In the genomic region with DNA sequence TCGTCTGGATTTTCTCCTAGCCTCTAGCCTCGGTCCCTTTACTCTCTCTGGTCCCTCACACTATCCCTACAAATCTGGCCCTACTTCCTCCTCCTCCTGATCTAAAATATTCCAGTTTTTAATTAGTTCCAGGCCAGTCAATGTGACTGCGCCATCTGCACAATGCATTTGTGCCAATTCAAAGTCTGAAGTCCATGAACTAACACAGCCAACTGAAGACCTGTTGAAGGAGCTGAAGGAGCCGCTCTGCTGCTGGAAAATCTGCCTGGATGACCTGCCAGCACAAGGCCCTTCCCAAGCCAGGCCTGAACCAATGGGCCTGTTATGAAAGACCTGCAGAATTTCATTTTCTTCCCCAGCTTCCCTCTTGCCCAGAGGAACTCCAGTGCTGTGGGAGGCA, we compare ENCODE assay signal across 11 mouse cellular contexts.
DNase-seq lines count a peak whose midpoint lies in the region; ATAC-seq and TF ChIP-seq lines count a peak whose summit lies in the region.
"Had no signal": no experiment of that assay in that cellular context is flagged by ENCODE, and none has a peak within 500 bp of the region (broad histone marks: within the 10 kb centered on the region; RNA-seq: fewer than 3 reads in every experiment).

No protein-coding gene starts in this region.

- no peaks in the 10 kb centered on the region for H3K36me3 ChIP-seq in midbrain, postnatal 0 days (ENCODE audit: insufficient read depth, low read length)
- no peaks in the 10 kb centered on the region for H3K36me3 ChIP-seq in midbrain, embryonic 11.5 days (ENCODE audit: control insufficient read depth, insufficient read depth, low read length)
- no peaks in the 10 kb centered on the region for H3K36me3 ChIP-seq in small intestine, adult 2 months (ENCODE audit: control insufficient read depth, insufficient read depth, low read length)
- H3K36me3 ChIP-seq: hindbrain, embryonic 10.5 days had no signal

- H3K27ac ChIP-seq in midbrain, postnatal 0 days (ENCODE audit: low read depth, low read length), result no peak overlapping the region
- H3K27ac ChIP-seq in midbrain, embryonic 11.5 days (ENCODE audit: low read depth, low read length), result no peak overlapping the region
- peak overlapping the region; percentile 57; the same call in 1 of the 2 replicates for H3K27ac ChIP-seq in small intestine, adult 2 months (ENCODE audit: insufficient read depth, low read depth, low read length)
- H3K27ac ChIP-seq: hindbrain, embryonic 10.5 days had no signal

- no peak for TF ChIP-seq POLR2A in small intestine, adult 2 months (IDR thresholded peaks at IDR 0.05; ENCODE audit: low read depth, low read length)

- ATAC-seq in midbrain, postnatal 0 days (ENCODE audit: low FRiP score), result no peak; the same call in 1 of the 2 replicates
- no peak for ATAC-seq in midbrain, embryonic 11.5 days (ENCODE audit: low FRiP score)
- ATAC-seq: midbrain, embryonic 16.5 days had no signal

- H3K9me3 ChIP-seq in midbrain, postnatal 0 days (ENCODE audit: low read length), result no peaks in the 10 kb centered on the region
- H3K9me3 ChIP-seq in midbrain, embryonic 11.5 days (ENCODE audit: control insufficient read depth, low read length), result no peaks in the 10 kb centered on the region
- H3K9me3 ChIP-seq: hindbrain, embryonic 10.5 days had no signal

- H3K4me3 ChIP-seq in midbrain, postnatal 0 days (ENCODE audit: low read depth, low read length), result no peak overlapping the region
- no peak overlapping the region for H3K4me3 ChIP-seq in midbrain, embryonic 11.5 days (ENCODE audit: low read depth, low read length)
- H3K4me3 ChIP-seq in small intestine, adult 2 months (ENCODE audit: low read depth, low read length), result no peak overlapping the region
- H3K4me3 ChIP-seq: hindbrain, embryonic 10.5 days had no signal

- peak; percentile 28 to 64 for DNase-seq in heart, adult 18-20 months
- DNase-seq in heart, adult 8-10 months (ENCODE audit: low spot score), result no peak
- peak; percentile 58 for DNase-seq in midbrain, postnatal 0 days (ENCODE audit: low spot score)
- no peak for DNase-seq in midbrain, embryonic 11.5 days (ENCODE audit: low spot score, missing footprints)
- peak; percentile 34 for DNase-seq in forelimb bud, embryonic 11.5 days (ENCODE audit: low read depth, low spot score)
- DNase-seq in embryo, embryonic 11 days, result no peak
- no peak for DNase-seq in left cerebral cortex, adult 9 months (ENCODE audit: low spot score in 2 of 2)
- DNase-seq: lung, adult 2 months had no signal

- no peaks in the 10 kb centered on the region for H3K27me3 ChIP-seq in midbrain, postnatal 0 days (ENCODE audit: insufficient read depth, low read length)
- no peaks in the 10 kb centered on the region for H3K27me3 ChIP-seq in midbrain, embryonic 11.5 days (ENCODE audit: control insufficient read depth, insufficient read depth, low read length)
- no peaks in the 10 kb centered on the region for H3K27me3 ChIP-seq in small intestine, adult 2 months (ENCODE audit: control insufficient read depth, insufficient read depth, low read length)

- no peaks in the 10 kb centered on the region for H3K4me1 ChIP-seq in midbrain, postnatal 0 days (ENCODE audit: insufficient read depth, low read length)
- 0 out of 2 replicates have a peak, but pooled peaks cover 2% of the 10 kb centered on the region for H3K4me1 ChIP-seq in midbrain, embryonic 11.5 days (ENCODE audit: control insufficient read depth, insufficient read depth, low read length)
- H3K4me1 ChIP-seq in small intestine, adult 2 months (ENCODE audit: control insufficient read depth, insufficient read depth, insufficient read length, low read length), result peaks cover 22% of the 10 kb centered on the region; the same call in 1 of the 2 replicates

- H3K9ac ChIP-seq in midbrain, postnatal 0 days (replicated peaks; ENCODE audit: low read length, poor library complexity, severe bottlenecking), result no peak overlapping the region
- no peak overlapping the region for H3K9ac ChIP-seq in midbrain, embryonic 11.5 days (ENCODE audit: low read length)

- H3K4me2 ChIP-seq in midbrain, postnatal 0 days (ENCODE audit: low read depth, low read length, poor library complexity, severe bottlenecking), result no peak overlapping the region
- no peak overlapping the region for H3K4me2 ChIP-seq in midbrain, embryonic 11.5 days

- 89% methylated on average over 4 of the region's 4 CpGs for WGBS in midbrain, postnatal 0 days
- 91% methylated on average over 4 of the region's 4 CpGs for WGBS in midbrain, embryonic 11.5 days
- 24% methylated on average over 4 of the region's 4 CpGs for WGBS in small intestine, adult 2 months

- TF ChIP-seq CTCF in midbrain, postnatal 0 days (IDR thresholded peaks at IDR 0.05), result no peak
- no peak for TF ChIP-seq CTCF in small intestine, adult 2 months (IDR thresholded peaks at IDR 0.05; ENCODE audit: extremely low read depth, insufficient read length, insufficient replicate concordance, low read depth, low read length)

Comparison
In these comparisons a context has a peak if more than half of its experiments do, and no peak if none do; other contexts are left out.
1. DNase-seq: peak in heart, adult 18-20 months (2 of 2), midbrain, postnatal 0 days (single experiment) and forelimb bud, embryonic 11.5 days (single experiment); none in heart, adult 8-10 months (single experiment), midbrain, embryonic 11.5 days (single experiment), embryo, embryonic 11 days (single experiment) and left cerebral cortex, adult 9 months (0 of 2).